Mouse (Mus musculus) CD4-positive, CD25-positive, alpha-beta regulatory T cell, adult 2 months (primary cell): ENCODE data around the gene Gprc6a.

Experiments used
- DNase-seq: peaks from one replicate; pipeline ENCODE4 v3.0.0-alpha.2; 2012; ENCODE audit warnings: low read depth, low spot score

The Gprc6a gene

GRCm38 (mm10) chr10:51631411-51632136 lies at the start of gene Gprc6a:
Gene Gprc6a, minus strand, starts transcription at chr10:51631461.
- DNase-seq = no peak

DNA sequence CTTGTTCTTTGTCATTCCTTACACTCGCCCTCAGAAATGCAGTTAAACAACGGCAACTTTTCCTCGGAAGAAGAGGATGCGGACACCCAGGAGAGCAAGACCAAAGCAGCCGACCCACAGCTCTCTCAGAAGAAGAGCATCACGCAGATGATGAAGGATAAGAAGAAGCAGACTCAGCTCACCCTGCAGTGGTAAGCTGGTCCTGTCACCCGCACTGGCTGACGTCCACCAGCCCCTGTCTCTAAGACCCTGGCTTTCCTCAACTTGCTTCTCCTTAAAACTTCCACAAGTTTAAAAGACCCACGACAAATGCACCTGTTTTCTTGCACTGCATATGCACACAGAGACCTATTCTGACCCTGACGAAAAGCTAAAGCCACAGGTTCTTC lies 47.0 kb upstream of the Gprc6a start:
- no peak for DNase-seq

GRCm38 (mm10) chr10:51677548-51678250 lies 46.4 kb upstream of the Gprc6a start, which contains the start of gene Rfx6:
Gene Rfx6, plus strand, starts transcription at chr10:51677756.
- DNase-seq = no peak

- DNase-seq = no peak
Measured at GRCm38 (mm10) chr10:51672082-51672779, 41.0 kb upstream of the Gprc6a start.

DNA sequence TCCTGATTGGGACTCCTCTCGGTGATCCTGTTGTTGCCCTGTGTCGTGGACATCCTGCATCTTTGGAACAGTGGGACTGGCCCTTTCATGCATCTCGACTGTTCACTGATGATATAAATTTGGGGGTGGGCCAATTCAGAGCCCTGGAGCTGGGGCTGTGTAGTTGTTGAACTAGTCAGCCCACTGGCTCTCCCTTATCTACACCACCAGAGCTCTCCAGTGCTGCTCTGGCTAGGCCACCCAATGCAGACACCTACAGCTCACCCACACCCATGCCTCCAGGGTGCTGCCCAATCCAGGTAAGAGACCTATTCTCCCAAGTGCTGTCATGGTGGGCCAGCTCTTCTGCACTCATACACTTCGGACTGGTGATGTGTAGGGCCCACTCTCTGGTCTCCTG lies 40.3 kb upstream of the Gprc6a start:
- DNase-seq = no peak

- DNase-seq = no peak
Measured at GRCm38 (mm10) chr10:51669334-51669733, 38.1 kb upstream of the Gprc6a start.

DNA sequence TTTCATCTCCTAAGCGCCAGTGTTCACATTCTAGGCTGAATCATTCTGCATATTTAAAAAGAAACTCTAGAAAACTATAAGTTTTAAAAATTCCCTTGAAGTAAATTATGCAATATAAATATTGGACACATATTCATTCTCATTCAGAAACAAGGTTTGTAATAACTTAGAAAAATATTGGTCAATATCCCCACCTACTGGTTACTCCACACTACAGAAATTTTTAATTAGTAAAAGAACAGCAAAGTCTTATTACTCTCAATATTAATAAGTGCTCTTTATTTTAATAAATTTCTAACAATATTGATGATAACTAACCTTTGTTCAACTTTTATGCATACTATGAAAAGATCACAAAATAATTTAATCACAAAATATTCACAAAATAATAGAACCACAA lies 26.1 kb upstream of the Gprc6a start:
- no peak for DNase-seq

GRCm38 (mm10) chr10:51649506-51650221 lies 18.4 kb upstream of the Gprc6a start:
- no peak for DNase-seq

GRCm38 (mm10) chr10:51621193-51621592 lies 10.1 kb downstream of the Gprc6a start:
- DNase-seq = no peak

DNA sequence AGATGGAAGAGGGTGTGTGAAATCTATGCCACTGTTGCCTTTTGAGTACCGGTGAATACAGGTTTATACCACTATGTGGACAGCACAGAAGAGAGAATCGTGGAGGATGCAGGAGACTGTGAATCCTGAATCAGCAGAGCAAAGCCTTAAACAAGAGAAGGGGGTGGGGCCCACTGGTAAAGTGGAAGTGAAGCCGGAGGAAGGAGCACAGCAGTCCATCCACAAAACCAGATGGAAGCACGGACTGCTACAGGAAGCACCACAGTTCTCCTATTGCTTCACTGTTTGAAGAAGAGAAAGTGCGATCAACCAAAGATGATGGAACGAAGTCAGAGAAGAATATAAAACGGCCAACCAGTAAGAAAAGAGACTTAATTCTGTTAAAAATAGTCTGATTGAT lies 11.1 kb downstream of the Gprc6a start:
- no peak for DNase-seq

DNA sequence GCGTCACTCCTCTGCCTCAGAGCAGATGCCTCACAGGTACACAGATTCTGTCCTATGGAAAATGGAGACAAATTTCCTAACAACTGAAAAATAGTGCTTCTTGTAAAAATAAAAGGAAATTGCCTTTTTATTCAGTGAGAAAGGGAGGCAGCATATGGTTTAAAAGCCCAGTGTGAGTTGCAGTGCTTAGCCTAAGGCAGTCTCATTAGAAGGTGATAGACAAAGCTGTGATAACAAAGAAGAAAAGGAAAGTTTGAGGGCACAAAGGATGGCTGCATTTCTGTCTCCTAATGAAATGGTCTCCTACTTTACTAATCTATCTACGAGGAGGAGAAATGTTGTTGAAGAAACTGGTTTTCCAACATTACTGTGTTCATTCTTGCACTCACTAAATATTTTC lies 12.7 kb downstream of the Gprc6a start:
- no peak for DNase-seq

- no peak for DNase-seq
Measured at GRCm38 (mm10) chr10:51614826-51615590, 16.3 kb downstream of the Gprc6a start.

GRCm38 (mm10) chr10:51613421-51613820 lies 17.8 kb downstream of the Gprc6a start:
- no peak for DNase-seq

DNA sequence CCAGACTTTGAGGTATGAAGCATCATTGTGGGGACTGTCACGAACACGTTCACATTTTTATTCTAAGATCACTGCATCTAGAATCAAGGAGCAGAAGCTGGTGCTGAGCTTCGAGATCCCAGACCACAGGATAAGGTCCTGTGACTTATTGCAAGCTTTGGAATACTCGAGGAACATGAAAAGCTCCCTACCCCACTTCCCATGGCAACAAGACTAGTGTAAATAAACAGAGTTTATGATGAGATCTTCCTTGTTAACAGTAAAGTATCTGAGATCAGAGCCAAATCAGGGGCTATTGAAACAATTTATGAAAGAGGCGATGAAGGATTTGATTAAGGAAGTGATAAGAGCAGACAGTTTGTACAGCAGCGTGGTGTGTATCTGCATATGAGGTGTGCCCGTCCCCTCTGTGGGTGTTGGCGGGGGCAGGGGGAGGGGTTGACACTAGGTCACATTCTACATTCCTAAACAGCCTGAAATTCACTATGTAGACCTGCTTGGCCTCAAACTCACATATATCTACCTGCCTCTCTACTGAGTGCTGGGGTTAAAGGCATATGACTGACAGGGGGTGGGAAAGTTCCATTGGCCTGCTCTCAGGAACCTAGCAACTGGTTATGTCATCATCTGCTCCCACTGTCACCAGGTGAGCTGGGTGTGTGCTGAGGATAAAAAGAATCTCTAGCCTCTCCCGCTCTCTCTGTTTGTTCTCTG lies 19.1 kb downstream of the Gprc6a start:
- DNase-seq = no peak

GRCm38 (mm10) chr10:51609741-51610425 lies 21.4 kb downstream of the Gprc6a start:
- DNase-seq = no peak

DNA sequence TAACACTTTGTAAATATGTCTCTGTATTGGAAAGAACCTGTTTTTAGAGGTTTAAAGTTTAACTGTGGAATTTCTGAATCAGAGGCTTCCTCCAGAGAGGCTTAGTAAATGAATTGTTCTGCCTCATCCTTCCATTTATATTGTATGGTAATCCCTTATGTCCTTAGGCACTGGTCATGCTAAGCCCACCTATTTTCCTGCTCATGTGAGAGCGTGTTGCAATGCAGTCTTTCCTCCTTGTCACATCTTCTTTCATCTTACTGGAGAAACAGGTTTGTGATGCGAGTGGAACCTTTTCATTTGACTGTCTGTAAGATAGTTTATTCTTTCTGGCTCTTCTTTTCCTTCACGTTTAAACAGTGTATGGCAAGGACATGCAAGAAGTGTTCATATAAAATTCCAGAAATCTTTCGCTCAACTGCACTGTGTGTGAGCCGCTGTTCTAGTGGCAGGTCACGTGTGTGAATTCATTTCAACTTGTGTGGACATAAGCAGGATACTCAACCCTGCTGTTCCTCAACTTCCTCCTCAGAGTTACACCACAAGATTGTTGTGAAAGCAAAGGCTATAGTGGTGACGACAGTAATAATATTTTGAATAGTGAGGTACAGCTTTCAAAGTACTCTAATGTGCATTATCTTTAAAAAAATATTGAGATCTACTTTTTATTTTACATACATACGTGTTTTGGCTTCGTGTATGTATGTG lies 34.2 kb downstream of the Gprc6a start:
- DNase-seq = no peak

DNA sequence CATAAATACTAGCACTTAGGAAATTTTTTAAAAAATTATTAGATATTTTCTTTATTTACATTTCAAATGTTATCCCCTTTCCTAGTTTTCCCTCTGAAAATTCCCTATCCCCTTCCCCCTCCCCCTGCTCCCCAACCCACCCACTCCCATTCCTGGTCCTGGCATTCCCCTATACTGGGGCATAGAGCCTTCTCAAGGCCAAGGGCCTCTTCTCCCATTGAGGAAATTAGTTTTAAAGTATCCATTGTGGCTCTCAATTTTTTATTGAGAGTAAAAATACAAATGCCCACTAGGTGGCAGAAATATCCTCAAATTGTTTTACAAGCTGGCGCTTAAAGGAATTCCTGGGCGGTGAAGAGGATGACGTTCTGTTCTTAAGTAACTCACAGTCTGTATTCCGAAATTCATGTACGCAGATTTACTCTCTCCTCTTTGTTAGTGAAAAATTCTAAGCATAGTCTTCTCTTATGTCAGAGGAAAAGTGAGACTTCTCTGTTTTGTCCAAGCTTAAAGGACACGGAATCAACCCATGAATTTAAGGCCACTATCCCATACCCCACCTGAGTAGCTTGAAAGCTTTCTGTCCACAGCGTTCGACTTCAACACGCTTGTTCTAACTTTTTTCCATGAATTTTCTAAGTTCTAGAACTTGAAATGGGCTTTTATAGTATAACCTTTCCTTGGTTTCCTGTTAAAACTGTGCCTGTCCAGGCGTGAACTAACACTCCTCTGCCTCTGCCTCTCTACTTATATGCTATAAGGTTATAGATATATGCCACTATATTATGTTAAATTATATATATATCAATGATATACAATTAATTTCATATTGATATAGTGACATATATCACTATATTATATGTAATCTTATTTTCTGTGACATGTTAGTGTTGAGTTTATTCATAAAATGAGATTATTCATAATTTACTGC lies 36.0 kb downstream of the Gprc6a start:
- DNase-seq = peak; percentile 21

GRCm38 (mm10) chr10:51591574-51591973 lies 39.7 kb downstream of the Gprc6a start:
- DNase-seq = no peak
